ENCODE assay signal across 9 mouse cellular contexts in genomic region chr10:80302082-80302355, GRCm38 (mm10). TPM values are rescaled to one million over a fixed set of nuclear protein-coding genes. Genes with fewer than 3 reads are reported as not detected.
A peak's percentile ranks its signal among the peaks of the same experiment; 100 is the strongest.
DNase-seq lines count a peak whose midpoint lies in the region; ATAC-seq and TF ChIP-seq lines count a peak whose summit lies in the region.
"Had no signal": no experiment of that assay in that cellular context is flagged by ENCODE, and none has a peak within 500 bp of the region (broad histone marks: within the 10 kb centered on the region; RNA-seq: fewer than 3 reads in every experiment).

No protein-coding gene starts in this region.

- ATAC-seq in forebrain, embryonic 14.5 days = no peak
- no peak for ATAC-seq in midbrain, embryonic 12.5 days (ENCODE audit: low FRiP score, low read depth)

- no peaks in the 10 kb centered on the region for H3K36me3 ChIP-seq in heart, adult 2 months (ENCODE audit: control insufficient read depth, insufficient read depth, low read length)
- H3K36me3 ChIP-seq in CH12.LX (replicated peaks in 1 of 2; ENCODE audit: control insufficient read depth in 1 of 2, insufficient read depth in 1 of 2, low read length in 1 of 2) = no peaks in the 10 kb centered on the region
- H3K36me3 ChIP-seq in forebrain, embryonic 14.5 days (ENCODE audit: control insufficient read depth, insufficient read depth, low read length) = peaks cover 55% of the 10 kb centered on the region
- H3K36me3 ChIP-seq in midbrain, embryonic 12.5 days = peaks cover 49% of the 10 kb centered on the region

- H3K9ac ChIP-seq in heart, adult 2 months (ENCODE audit: low read depth, low read length) = 0 out of 2 replicates have a peak overlapping the region, but pooled peaks have one; percentile 0
- H3K9ac ChIP-seq in CH12.LX (ENCODE audit: insufficient read depth, low read depth) = no peak overlapping the region
- H3K9ac ChIP-seq in forebrain, embryonic 14.5 days (ENCODE audit: low read length) = peak overlapping the region; percentile 99
- peak overlapping the region; percentile 78 for H3K9ac ChIP-seq in midbrain, embryonic 12.5 days (replicated peaks)

- dilution Hi-C loops in CH12.LX (cut with MboI; ENCODE audit: extremely low pct_ligation_motif_present, extremely low pct_unique_long_range_greater_than_20kb, low sequenced_read_pairs) = no loop called here

- no peak overlapping the region for H3K4me3 ChIP-seq in heart, adult 2 months
- H3K4me3 ChIP-seq in CH12.LX (replicated peaks in 1 of 3; ENCODE audit: low read depth in 2 of 3, low read length in 2 of 3, poor library complexity in 1 of 3) = no peak overlapping the region
- H3K4me3 ChIP-seq in forebrain, embryonic 14.5 days (ENCODE audit: low read depth, low read length) = peak overlapping the region; percentile 74
- peak overlapping the region; percentile 78 for H3K4me3 ChIP-seq in midbrain, embryonic 12.5 days

- TF ChIP-seq POLR2A in heart, adult 2 months (IDR thresholded peaks at IDR 0.05; ENCODE audit: insufficient read depth, low read depth, low read length) = no peak
- TF ChIP-seq POLR2A in CH12.LX (IDR thresholded peaks at IDR 0.05; ENCODE audit: low read depth, low read length) = no peak

- TF ChIP-seq CTCF in heart, adult 2 months (IDR thresholded peaks at IDR 0.05) = no peak
- TF ChIP-seq CTCF in CH12.LX (conservative IDR thresholded peaks at IDR 0.05 in 1 of 2, IDR thresholded peaks at IDR 0.05 in 1 of 2; ENCODE audit: low read depth in 2 of 2, low read length in 2 of 2) = no peak

- peak overlapping the region; percentile 30; the same call in 1 of the 2 replicates for H3K4me2 ChIP-seq in CH12.LX (ENCODE audit: insufficient read depth, low read depth, poor library complexity, severe bottlenecking)
- peak overlapping the region; percentile 75 for H3K4me2 ChIP-seq in forebrain, embryonic 14.5 days (ENCODE audit: low read length)
- peak overlapping the region; percentile 79 for H3K4me2 ChIP-seq in midbrain, embryonic 12.5 days (replicated peaks)

- WGBS in heart, adult 2 months = 49% methylated on average over 5 of the region's 5 CpGs
- 72% methylated on average over 5 of the region's 5 CpGs for WGBS in forebrain, embryonic 14.5 days
- WGBS in midbrain, embryonic 12.5 days = 51% methylated on average over 5 of the region's 5 CpGs

- peaks cover 5% of the 10 kb centered on the region for H3K4me1 ChIP-seq in heart, adult 2 months (ENCODE audit: control insufficient read depth, insufficient read depth, low read length)
- peaks cover 0 to 10% of the 10 kb centered on the region in 2 experiments; a peak in 3 of 4 replicates for H3K4me1 ChIP-seq in CH12.LX (ENCODE audit: control insufficient read depth in 1 of 2, insufficient read depth in 2 of 2)
- peaks cover 33% of the 10 kb centered on the region for H3K4me1 ChIP-seq in forebrain, embryonic 14.5 days (ENCODE audit: control insufficient read depth, insufficient read depth, low read length)
- H3K4me1 ChIP-seq in midbrain, embryonic 12.5 days = peaks cover 64% of the 10 kb centered on the region

- peaks cover 3% of the 10 kb centered on the region; the same call in 1 of the 2 replicates for H3K27me3 ChIP-seq in heart, adult 2 months (ENCODE audit: control insufficient read depth, insufficient read depth, low read length)
- peaks cover 71% of the 10 kb centered on the region for H3K27me3 ChIP-seq in CH12.LX (replicated peaks)
- no peaks in the 10 kb centered on the region for H3K27me3 ChIP-seq in forebrain, embryonic 14.5 days (replicated peaks; ENCODE audit: control insufficient read depth, insufficient read depth, low read length)
- no peaks in the 10 kb centered on the region; the same call in 1 of the 2 replicates for H3K27me3 ChIP-seq in midbrain, embryonic 12.5 days

- no peaks in the 10 kb centered on the region for H3K79me2 ChIP-seq in heart, adult 2 months (replicated peaks; ENCODE audit: control insufficient read depth, insufficient read depth, low read length)
- H3K79me2 ChIP-seq in CH12.LX (replicated peaks; ENCODE audit: control insufficient read depth, extremely low read depth, insufficient read depth, poor library complexity, severe bottlenecking) = no peaks in the 10 kb centered on the region

- no peak for DNase-seq in heart, adult 2 months
- DNase-seq in heart, postnatal 36 days = no peak
- no peak for DNase-seq in CH12.LX (ENCODE audit: extremely low read depth)
- no peak for DNase-seq in forebrain, embryonic 14.5 days (ENCODE audit: low spot score)
- DNase-seq in thymus, postnatal 10 days (ENCODE audit: low spot score in 2 of 2) = no peak
- DNase-seq in spleen, adult 18-20 months = no peak
- DNase-seq in frontal cortex, postnatal 10 days (ENCODE audit: low spot score in 2 of 2) = no peak

- no peak for TF ChIP-seq EP300 in heart, adult 2 months (IDR thresholded peaks at IDR 0.05; ENCODE audit: insufficient read depth, low read depth, low read length)
- TF ChIP-seq EP300 in CH12.LX (IDR thresholded peaks at IDR 0.05; ENCODE audit: low read length) = no peak

- peak overlapping the region; percentile 54 for H3K27ac ChIP-seq in heart, adult 2 months
- no peak overlapping the region for H3K27ac ChIP-seq in CH12.LX (ENCODE audit: insufficient read depth, low read depth)
- peak overlapping the region; percentile 98 for H3K27ac ChIP-seq in forebrain, embryonic 14.5 days (ENCODE audit: low read depth, low read length)
- peak overlapping the region; percentile 32; the same call in 1 of the 2 replicates for H3K27ac ChIP-seq in midbrain, embryonic 12.5 days (replicated peaks)

- TF ChIP-seq RAD21 in CH12.LX (IDR thresholded peaks at IDR 0.05; ENCODE audit: low read depth, low read length) = no peak

- intact Hi-C loops in heart, adult 2 months (cut with DNase I) = no loop called here
- intact Hi-C loops in heart, postnatal 36 days (cut with DNase I) = no loop called here

- in situ Hi-C loops in CH12.LX (cut with MboI; ENCODE audit: low pct_ligation_motif_present, low pct_unique_long_range_greater_than_20kb, low sequenced_read_pairs) = no loop called here

- H3K9me3 ChIP-seq in CH12.LX (replicated peaks; ENCODE audit: low read length) = no peaks in the 10 kb centered on the region
- H3K9me3 ChIP-seq in forebrain, embryonic 14.5 days (replicated peaks; ENCODE audit: control insufficient read depth, low read length) = no peaks in the 10 kb centered on the region
- H3K9me3 ChIP-seq in midbrain, embryonic 12.5 days = no peaks in the 10 kb centered on the region

TF ChIP-seq in CH12.LX, 34 proteins besides CTCF, POLR2A, EP300 and RAD21 (continues in another document):
- no peak for TF ChIP-seq BHLHE40 (IDR thresholded peaks at IDR 0.05; ENCODE audit: low read depth, low read length)
- TF ChIP-seq MAX (IDR thresholded peaks at IDR 0.05; ENCODE audit: low read length) = no peak
- no peak for TF ChIP-seq KAT2A (IDR thresholded peaks at IDR 0.05; ENCODE audit: insufficient replicate concordance, low read length)
- no peak for TF ChIP-seq GABPA (IDR thresholded peaks at IDR 0.05; ENCODE audit: insufficient replicate concordance, low read depth, low read length)
- no peak for TF ChIP-seq CHD1 (IDR thresholded peaks at IDR 0.05; ENCODE audit: low read depth, low read length)
- no peak for TF ChIP-seq MAZ (IDR thresholded peaks at IDR 0.05; ENCODE audit: low read depth, low read length)
- no peak for TF ChIP-seq UBTF (IDR thresholded peaks at IDR 0.05; ENCODE audit: low read depth, low read length)
- TF ChIP-seq ZKSCAN1 (IDR thresholded peaks at IDR 0.05; ENCODE audit: borderline replicate concordance, low read depth, low read length) = no peak

RNA-seq across cellular contexts. Expression of gene Apc2, which starts 6.2 kb away (rescaled TPM):
- total RNA-seq in heart, adult 2 months (2021) = 1 to 10 TPM; 2.3 to 2.6 TPM
- 2.4 and 2.7 TPM in 2 replicates for polyA plus RNA-seq in heart, adult 2 months (2012; rRNA removed)
- total RNA-seq in heart, postnatal 36 days (2021) = 1 to 10 TPM; 2.1 to 3.7 TPM
- 0.13 TPM in 2 replicates for total RNA-seq in CH12.LX (2012; rRNA removed)
- total RNA-seq in CH12.LX (2014; rRNA removed) = not detected in 2 replicates
- polyA plus RNA-seq in CH12.LX (2012; ENCODE audit: insufficient read length, low read depth) = 0.04 and 0.07 TPM in 2 replicates
- 154 and 213 TPM in 2 replicates for polyA plus RNA-seq in forebrain, embryonic 14.5 days (2014; fragmentation: Nextera tagmentation; extraction: Ambion mirVana)
- 181 and 193 TPM in 2 replicates for polyA plus RNA-seq in midbrain, embryonic 12.5 days (2016; fragmentation: Nextera tagmentation; extraction: Ambion mirVana)
- total RNA-seq: monocyte, adult 5-6 weeks had no signal

RNA-seq across cellular contexts. Expression of gene Rps15, which starts 9.8 kb away (rescaled TPM):
- 100 to 1,000 TPM; 748 to 861 TPM for total RNA-seq in heart, adult 2 months (2021)
- 880 and 1,041 TPM in 2 replicates for polyA plus RNA-seq in heart, adult 2 months (2012; rRNA removed)
- 100 to 1,000 TPM; 748 to 777 TPM for total RNA-seq in heart, postnatal 36 days (2021)
- total RNA-seq in CH12.LX (2012; rRNA removed) (4,610 and 5,342 TPM in 2 replicates), CH12.LX (2014; rRNA removed) (2,343 and 2,739 TPM in 2 replicates)
- 2,279 and 2,754 TPM in 2 replicates for polyA plus RNA-seq in CH12.LX (2012; ENCODE audit: insufficient read length, low read depth)
- 694 and 922 TPM in 2 replicates for polyA plus RNA-seq in forebrain, embryonic 14.5 days (2014; fragmentation: Nextera tagmentation; extraction: Ambion mirVana)
- 671 and 694 TPM in 2 replicates for polyA plus RNA-seq in midbrain, embryonic 12.5 days (2016; fragmentation: Nextera tagmentation; extraction: Ambion mirVana)

RNA-seq across cellular contexts. Expression of gene 2310011J03Rik, which starts 18.3 kb away (rescaled TPM):
- 10 to 100 TPM; 13.3 to 14.5 TPM for total RNA-seq in heart, adult 2 months (2021)
- 27.3 and 28.9 TPM in 2 replicates for polyA plus RNA-seq in heart, adult 2 months (2012; rRNA removed)
- total RNA-seq in heart, postnatal 36 days (2021) = 10 to 100 TPM; 13.8 to 15.1 TPM
- 46.8 and 59.7 TPM in 2 replicates for total RNA-seq in CH12.LX (2012; rRNA removed)
- 35.6 and 37.5 TPM in 2 replicates for total RNA-seq in CH12.LX (2014; rRNA removed)
- 34.6 and 38.9 TPM in 2 replicates for polyA plus RNA-seq in CH12.LX (2012; ENCODE audit: insufficient read length, low read depth)
- 39.2 and 40.8 TPM in 2 replicates for polyA plus RNA-seq in forebrain, embryonic 14.5 days (2014; fragmentation: Nextera tagmentation; extraction: Ambion mirVana)
- polyA plus RNA-seq in midbrain, embryonic 12.5 days (2016; fragmentation: Nextera tagmentation; extraction: Ambion mirVana) = 36.2 and 44.5 TPM in 2 replicates

RNA-seq across cellular contexts. Expression of gene Pcsk4, which starts 27.3 kb away (rescaled TPM):
- 1 to 10 TPM; 1.4 to 1.8 TPM for total RNA-seq in heart, adult 2 months (2021)
- polyA plus RNA-seq in heart, adult 2 months (2012; rRNA removed) = 4.5 and 4.9 TPM in 2 replicates
- total RNA-seq in heart, postnatal 36 days (2021) = 1 to 10 TPM; 2.2 to 2.9 TPM
- total RNA-seq in CH12.LX (2012; rRNA removed) (1.1 and 1.3 TPM in 2 replicates), CH12.LX (2014; rRNA removed) (not detected in 2 replicates)
- 0.46 TPM in 1 of 2 replicates, not detected in the other for polyA plus RNA-seq in CH12.LX (2012; ENCODE audit: insufficient read length, low read depth)
- polyA plus RNA-seq in forebrain, embryonic 14.5 days (2014; fragmentation: Nextera tagmentation; extraction: Ambion mirVana) = 1.6 and 2.4 TPM in 2 replicates
- 2.4 and 3.7 TPM in 2 replicates for polyA plus RNA-seq in midbrain, embryonic 12.5 days (2016; fragmentation: Nextera tagmentation; extraction: Ambion mirVana)

RNA-seq across cellular contexts. Expression of gene Reep6, which starts 27.7 kb away (rescaled TPM):
- 1 to 10 TPM; 2.8 to 3.6 TPM for total RNA-seq in heart, adult 2 months (2021)
- 2.9 and 4.1 TPM in 2 replicates for polyA plus RNA-seq in heart, adult 2 months (2012; rRNA removed)
- 1 to 10 TPM; 2.7 TPM for total RNA-seq in heart, postnatal 36 days (2021)
- total RNA-seq in CH12.LX (2012; rRNA removed) = 1.7 and 5.0 TPM in 2 replicates
- 0.20 and 0.48 TPM in 2 replicates for total RNA-seq in CH12.LX (2014; rRNA removed)
- polyA plus RNA-seq in CH12.LX (2012; ENCODE audit: insufficient read length, low read depth) = 5.2 and 7.5 TPM in 2 replicates
- 2.3 and 2.7 TPM in 2 replicates for polyA plus RNA-seq in forebrain, embryonic 14.5 days (2014; fragmentation: Nextera tagmentation; extraction: Ambion mirVana)
- 3.1 and 4.3 TPM in 2 replicates for polyA plus RNA-seq in midbrain, embryonic 12.5 days (2016; fragmentation: Nextera tagmentation; extraction: Ambion mirVana)
- total RNA-seq: monocyte, adult 5-6 weeks had no signal

Comparison
In these comparisons a context has a peak if more than half of its experiments do, and no peak if none do; other contexts are left out.
1. H3K4me3 ChIP-seq: peak in forebrain, embryonic 14.5 days (single experiment) and midbrain, embryonic 12.5 days (single experiment); none in heart, adult 2 months (single experiment) and CH12.LX (0 of 3).
2. RNA of gene Apc2, which starts 6.2 kb away (polyA plus RNA-seq): 181 to 193 TPM in midbrain, embryonic 12.5 days and 154 to 213 TPM in forebrain, embryonic 14.5 days; 2.4 to 2.7 TPM in heart, adult 2 months and 0.04 to 0.07 TPM in CH12.LX; every median in the first group is over 10 times any median in the second.
3. Peak in every context shown above with its lines, with median percentiles within 50 percentile points of each other: H3K4me2 ChIP-seq.